Mouse (Mus musculus): ENCODE measurements around the gene Nfib.

DNA sequence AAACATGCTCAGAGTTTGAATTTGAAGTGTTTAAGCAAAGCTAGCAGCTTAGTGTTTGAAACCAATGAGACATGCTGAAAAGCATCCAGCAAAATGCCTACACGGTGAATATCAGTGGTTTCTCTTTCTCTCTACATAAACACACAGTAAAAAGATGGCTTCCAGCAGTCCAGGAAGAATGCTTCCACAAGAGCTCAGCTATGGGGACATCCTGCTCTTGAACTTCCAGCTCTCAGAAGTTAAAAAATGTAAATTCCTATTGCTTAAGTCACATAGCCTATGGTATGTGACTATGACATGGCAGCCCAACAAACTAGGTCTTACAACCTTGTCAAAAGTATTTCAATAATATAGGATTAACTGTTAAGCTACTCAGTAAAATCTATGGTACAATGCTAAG lies 261.5 kb downstream of the Nfib start:
- no peak for TF ChIP-seq CTCF (IDR thresholded peaks at IDR 0.05; ENCODE audit: insufficient read depth, low read length)
- TF ChIP-seq POLR2A (IDR thresholded peaks at IDR 0.05; ENCODE audit: borderline replicate concordance, extremely low read depth, low read depth, low read length) = no peak

Data from lung, adult 2 months (tissue).